Mouse (Mus musculus) embryonic fibroblast, embryonic 13.5 days (primary cell): ENCODE measurements around the gene Dhx58.

Experiments
- CTCF ChIP-seq: IDR thresholded peaks from 2 replicates; pipeline ENCODE4 v1.5.1; 2011; ENCODE audit warnings: mild to moderate bottlenecking, control low read depth, low read length, moderate library complexity, borderline replicate concordance; ENCODE audit not compliant: insufficient read depth
- POLR2A ChIP-seq: IDR thresholded peaks from 2 replicates; pipeline ENCODE4 v1.6.1; 2011; ENCODE audit warnings: low read depth, mild to moderate bottlenecking, control low read depth, low read length, moderate library complexity

DNA sequence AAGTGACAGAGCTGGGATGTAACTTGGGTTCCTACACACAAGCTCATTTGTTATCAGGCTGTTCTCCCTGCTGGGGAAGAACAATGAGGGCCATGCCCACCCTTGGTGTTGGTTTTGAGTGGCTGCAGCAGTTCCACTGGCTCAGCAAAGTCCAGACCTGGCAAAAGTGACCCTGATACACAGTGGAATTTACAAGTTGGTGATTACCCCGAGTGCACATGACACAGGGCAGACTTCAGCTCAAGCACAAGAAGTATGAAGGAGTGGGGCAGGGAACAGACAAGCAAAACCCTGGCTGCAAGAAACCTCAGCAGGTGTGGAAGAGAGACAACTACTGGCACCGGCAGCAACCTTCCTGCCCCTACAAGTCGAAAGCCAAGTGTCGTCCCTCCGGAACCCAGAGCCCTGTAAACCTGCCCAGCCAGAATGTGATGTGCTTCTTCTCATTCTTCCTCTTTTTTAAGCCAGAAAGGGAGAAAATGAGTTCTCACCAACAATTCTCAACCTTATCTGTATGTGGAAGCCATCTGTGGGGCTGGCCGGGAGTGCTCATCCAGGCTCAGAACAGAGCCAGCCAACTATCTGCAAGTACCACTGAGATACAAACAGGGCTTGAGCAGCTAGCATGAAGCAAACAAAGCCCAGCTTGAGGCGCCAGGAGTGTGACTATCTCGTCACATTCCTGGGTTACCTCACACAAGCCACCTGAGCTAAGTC lies 17.9 kb upstream of the Dhx58 start:
- TF ChIP-seq CTCF (no peak), POLR2A (no peak)
